Mouse (Mus musculus): ENCODE results near the gene Syne2. TPM values are rescaled to one million over a fixed set of nuclear protein-coding genes. Genes with fewer than 3 reads are reported as not detected.

Syne2 gene
- total RNA-seq, 2 experiments from 2014 or later: 21.1 to 22.0 TPM

DNA sequence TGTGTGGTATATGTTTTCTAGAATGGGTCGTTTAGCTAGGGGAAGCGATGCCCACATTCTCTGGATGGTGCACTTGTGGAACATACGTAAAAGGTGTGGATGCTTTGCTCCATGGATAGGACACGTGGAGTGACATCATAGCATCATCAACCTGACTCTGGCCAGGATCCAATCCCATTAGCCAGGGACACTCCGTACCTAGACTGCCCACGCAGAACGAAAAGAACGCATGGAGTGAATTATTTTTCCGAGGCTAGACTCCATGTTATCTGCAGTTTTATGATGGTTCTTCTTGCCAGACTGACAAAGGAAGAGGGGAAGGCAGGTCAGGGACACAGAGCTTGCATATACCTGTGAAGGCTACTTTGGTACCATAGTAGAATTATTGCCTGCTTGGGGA is 37.7 kb downstream of the Syne2 start:
- no peak for DNase-seq (ENCODE audit: extremely low spot score in 1 of 2, low spot score in 2 of 2)

GRCm38 (mm10) chr12:75856096-75856868 is 38.3 kb downstream of the Syne2 start:
- no peak for DNase-seq (ENCODE audit: extremely low spot score in 1 of 2, low spot score in 2 of 2)
- intact Hi-C loops (cut with DNase I): no loop called here

More for the DNA sequence above, 37.7 kb downstream of the Syne2 start:
- intact Hi-C loops (cut with DNase I): no loop called here

- DNase-seq (ENCODE audit: extremely low spot score in 1 of 2, low spot score in 2 of 2): no peak
- intact Hi-C loops (cut with DNase I): no loop called here
These were observed 42.0 kb downstream of the Syne2 start for GRCm38 (mm10) chr12:75859936-75860335.

DNA sequence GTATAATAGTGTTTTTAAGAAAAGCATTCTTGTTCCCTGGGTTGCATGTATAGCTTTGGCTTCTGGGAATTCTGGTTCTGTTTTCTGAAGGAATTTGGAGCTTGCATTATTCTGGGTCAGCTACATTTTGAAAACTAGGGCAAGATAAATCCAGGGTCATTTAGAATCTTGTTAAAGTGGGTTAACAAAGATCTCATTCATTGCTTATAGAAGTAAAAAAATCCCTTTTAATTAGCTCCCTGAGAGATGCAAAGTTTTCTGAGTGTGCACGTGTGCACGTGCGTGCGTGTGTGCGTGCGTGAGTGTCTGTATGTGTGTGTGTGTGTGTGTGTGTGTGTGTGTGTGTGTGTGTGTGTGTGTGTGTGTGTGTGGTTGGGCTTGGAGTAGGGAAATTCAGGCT is 42.9 kb downstream of the Syne2 start:
- intact Hi-C loops (cut with DNase I): no loop called here
- no peak for DNase-seq (ENCODE audit: extremely low spot score in 1 of 2, low spot score in 2 of 2)

DNA sequence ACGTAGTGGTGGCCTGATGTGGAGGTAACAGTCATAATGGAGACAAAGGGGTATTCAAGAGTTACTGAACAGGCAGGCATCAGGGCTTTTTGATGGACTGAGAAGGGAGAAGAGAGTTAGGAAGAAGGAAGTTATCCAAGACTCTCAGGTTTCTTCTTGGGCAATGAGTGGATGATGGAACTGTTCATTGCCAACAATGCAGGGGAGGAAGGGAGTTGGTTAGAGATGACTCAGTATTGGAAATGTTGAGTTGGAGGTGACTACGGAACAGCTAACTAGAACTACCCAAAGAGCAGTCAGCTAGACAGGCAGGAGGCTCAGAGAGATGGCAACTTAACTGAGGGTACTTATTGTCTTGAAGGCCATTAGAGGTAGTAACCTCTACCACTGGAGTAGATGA is 47.2 kb downstream of the Syne2 start:
- intact Hi-C loops (cut with DNase I): no loop called here
- no peak for DNase-seq (ENCODE audit: extremely low spot score in 1 of 2, low spot score in 2 of 2)

DNA sequence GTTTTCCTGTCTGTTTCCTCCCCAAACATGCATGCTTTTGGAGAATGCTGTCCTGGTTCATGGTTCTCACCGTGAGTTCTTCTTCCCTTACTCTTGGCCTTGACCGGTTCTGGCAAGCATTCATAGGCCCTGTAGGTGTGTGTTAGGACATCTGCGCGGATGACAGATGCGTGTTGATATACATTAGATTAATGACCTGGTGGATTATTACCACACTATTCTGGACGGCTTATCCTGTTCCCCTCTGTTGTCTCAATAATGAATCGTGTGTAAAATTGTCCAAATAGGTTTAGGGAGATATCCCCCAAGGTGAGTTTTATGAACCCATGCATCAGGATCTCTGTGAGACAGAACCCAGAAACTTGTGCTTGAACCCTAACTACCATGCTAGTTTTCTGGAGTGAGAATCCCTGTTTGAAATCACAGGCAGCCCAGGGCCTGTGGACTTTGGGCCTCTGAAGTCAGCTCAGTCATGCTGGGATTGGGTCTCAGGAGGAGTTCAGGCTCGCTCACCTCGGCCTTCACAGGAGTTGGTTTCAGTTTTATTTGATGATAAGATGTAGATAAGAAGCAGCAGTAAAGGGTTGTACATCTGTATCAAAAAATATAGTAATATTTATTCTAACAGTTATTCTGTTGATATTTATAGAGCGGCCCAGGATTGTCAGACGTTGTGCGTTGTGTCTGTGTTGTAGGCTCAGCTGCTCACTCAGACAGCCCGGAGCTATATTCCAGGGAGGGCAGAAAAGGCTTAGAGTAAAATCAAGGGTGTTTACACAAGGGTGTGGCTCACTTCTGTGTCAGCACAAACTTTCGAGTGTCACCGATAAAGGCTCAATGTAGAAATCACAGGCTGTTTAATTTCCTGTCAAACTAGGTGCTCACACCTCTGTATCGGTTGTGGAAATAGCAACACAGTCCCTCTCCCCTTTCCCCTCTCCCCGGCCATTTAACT is 48.8 kb downstream of the Syne2 start:
- intact Hi-C loops (cut with DNase I): no loop called here
- DNase-seq (ENCODE audit: extremely low spot score in 1 of 2, low spot score in 2 of 2): no peak

DNA sequence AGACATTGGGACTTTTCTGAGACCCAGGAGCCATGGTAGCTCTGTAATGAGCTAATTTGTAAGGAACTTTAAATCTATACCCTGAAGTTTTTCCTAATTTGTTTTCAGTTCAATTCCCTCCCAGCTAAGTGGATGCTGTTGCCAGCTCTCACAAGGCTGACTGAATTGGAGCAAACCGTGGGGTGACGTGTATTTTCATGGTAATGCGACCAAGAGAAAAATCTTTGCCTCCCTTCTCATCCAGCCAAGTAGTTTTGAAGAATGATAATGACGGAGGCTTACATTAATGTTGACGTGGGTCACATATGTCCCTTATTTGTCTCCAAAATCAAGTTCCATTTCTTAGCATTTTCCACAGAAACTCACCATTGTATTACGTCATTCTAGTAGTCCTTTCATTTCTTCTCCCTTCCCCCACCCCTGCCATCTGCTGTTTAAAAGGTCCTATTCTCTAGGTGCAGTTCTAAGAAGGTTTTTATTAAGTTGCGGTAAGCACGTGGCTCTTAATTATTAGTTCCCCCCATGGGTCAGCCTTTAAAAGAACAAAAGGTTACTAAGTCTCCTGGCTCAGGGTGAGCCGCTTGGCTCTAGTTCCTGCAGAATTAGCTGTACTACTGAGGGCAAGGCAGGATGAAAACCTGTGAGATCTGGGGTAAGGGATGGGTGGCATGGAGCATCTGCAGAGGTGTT is 55.8 kb downstream of the Syne2 start:
- no peak for DNase-seq (ENCODE audit: extremely low spot score in 1 of 2, low spot score in 2 of 2)
- intact Hi-C loops (cut with DNase I): no loop called here

- no peak for DNase-seq (ENCODE audit: extremely low spot score in 1 of 2, low spot score in 2 of 2)
- intact Hi-C loops (cut with DNase I): no loop called here
These were observed 56.5 kb downstream of the Syne2 start for GRCm38 (mm10) chr12:75874287-75874994.

DNA sequence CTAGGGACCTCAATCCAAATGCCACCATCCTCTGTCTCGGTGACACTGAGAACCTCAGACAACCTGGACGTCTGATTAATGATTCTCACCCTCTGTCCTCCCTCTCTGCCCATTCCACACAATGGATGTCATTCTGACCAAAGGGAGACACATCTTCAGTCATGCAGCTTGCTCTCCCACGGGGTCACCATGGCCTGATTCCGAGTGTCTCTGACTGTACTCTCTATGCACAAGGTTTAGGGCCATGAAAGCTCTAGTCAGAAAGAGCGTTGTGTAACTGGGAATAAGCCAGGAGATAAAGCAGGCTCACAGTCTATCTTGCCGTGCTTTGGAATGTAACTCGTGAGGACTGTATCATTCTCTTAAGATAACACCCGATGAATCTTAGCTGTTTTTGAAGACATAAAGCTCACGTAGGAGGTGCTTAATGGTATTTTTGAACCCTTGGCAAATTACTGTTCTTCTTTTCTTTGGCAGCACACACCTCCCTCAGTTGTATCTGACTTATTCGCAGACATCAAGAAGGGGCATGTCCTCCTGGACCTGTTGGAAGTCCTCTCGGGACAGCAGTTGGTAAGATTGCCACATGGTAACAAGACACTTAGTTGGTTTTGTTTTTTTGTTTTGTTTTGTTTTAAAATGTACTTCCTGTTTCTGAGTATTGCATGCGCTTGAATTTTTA is 61.8 kb downstream of the Syne2 start:
- intact Hi-C loops (cut with DNase I): no loop called here

GRCm38 (mm10) chr12:75881554-75881953 is 63.6 kb downstream of the Syne2 start:
- DNase-seq (ENCODE audit: extremely low spot score in 1 of 2, low spot score in 2 of 2): peak in 1 of 2 experiments; percentile 39
- intact Hi-C loops (cut with DNase I): no loop called here

More for the DNA sequence above, 61.8 kb downstream of the Syne2 start:
- no peak for DNase-seq (ENCODE audit: extremely low spot score in 1 of 2, low spot score in 2 of 2)

- no peak for DNase-seq (ENCODE audit: extremely low spot score in 1 of 2, low spot score in 2 of 2)
- intact Hi-C loops (cut with DNase I): no loop called here
These were observed 68.2 kb downstream of the Syne2 start for GRCm38 (mm10) chr12:75886161-75886560.

DNA sequence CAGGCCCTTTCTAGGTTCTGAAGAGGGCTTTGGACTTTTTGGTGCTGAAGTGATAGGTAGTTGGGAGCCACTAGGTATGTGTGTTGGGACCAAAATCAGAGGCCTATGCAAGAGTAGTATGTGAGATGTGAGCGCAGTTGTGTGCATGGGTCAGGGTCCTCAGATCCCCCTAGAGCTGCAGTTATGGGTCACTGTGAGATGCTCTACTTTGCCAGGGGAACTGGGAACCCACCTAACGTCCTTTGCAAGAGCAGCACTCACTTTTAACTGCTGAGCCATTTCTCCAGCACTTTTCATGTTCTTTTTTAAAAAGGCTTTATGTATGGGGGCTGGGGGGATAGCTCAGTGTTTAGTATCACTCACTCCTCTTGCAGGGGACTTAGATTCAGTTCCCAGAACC is 69.0 kb downstream of the Syne2 start:
- no peak for DNase-seq (ENCODE audit: extremely low spot score in 1 of 2, low spot score in 2 of 2)
- intact Hi-C loops (cut with DNase I): no loop called here

DNA sequence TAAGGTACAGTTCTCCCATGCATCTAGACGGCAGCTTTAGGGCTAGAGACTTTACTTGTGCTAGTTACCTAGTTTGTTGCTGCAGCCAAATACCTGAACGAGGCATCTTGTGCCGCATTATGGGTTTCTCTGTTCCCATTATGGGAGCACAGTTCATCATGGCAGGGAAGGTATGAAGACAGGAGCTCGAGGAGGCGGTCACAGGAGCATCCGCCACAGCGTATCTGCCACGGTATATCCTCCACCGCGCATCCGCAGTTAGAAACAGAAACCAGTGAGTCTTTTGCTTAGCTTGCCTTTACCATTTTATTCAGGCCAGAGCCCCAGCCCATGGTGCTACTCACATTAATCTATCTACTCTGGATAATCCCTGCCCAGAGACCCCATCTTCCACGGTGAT is 70.8 kb downstream of the Syne2 start:
- intact Hi-C loops (cut with DNase I): no loop called here
- DNase-seq (ENCODE audit: extremely low spot score in 1 of 2, low spot score in 2 of 2): no peak

GRCm38 (mm10) chr12:75891206-75891605 is 73.3 kb downstream of the Syne2 start:
- DNase-seq (ENCODE audit: extremely low spot score in 1 of 2, low spot score in 2 of 2): no peak
- intact Hi-C loops (cut with DNase I): loop anchor here (5.0 kb wide), 1 partner anchor 74 kb away; the partner anchor contains the start of gene Syne2

- DNase-seq (ENCODE audit: extremely low spot score in 1 of 2, low spot score in 2 of 2): no peak
- intact Hi-C loops (cut with DNase I): loop anchor here (5.0 kb wide), 1 partner anchor 76 kb away; the partner anchor contains the start of gene Syne2
These were observed 75.5 kb downstream of the Syne2 start for GRCm38 (mm10) chr12:75893392-75893791.

DNA sequence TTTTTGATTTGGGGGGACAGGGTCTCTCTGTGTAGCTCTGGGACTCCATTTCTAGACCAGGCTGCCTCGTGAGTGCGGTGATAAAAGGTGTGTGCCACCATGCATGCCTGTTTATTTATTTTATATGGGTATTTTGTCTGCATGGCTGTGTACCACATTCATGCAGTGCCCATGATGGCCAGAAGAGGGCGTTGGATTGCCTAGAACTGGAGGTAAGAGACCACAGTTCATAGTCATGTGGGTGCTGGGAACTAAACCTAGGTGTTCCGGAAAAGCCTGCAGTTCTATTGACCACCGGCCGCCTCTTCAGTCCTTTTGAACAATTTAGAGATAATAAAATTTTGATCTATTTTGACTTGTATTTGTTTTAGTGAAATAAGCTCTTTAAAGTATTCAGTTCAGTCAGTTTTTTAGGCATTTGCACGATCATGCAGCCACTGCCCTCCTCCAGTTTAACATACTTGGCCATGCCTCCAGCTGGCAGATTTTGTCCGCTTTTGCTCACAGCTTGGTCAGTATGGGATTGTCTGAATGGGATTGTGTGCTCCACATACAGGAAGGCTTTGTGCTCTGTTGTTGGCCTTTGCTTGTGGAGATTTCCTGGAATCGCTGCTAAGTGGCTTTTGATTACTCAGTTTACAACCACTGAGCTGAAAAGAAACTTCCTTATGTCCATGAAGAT is 76.5 kb downstream of the Syne2 start:
- intact Hi-C loops (cut with DNase I): loop anchor here (5.0 kb wide), 1 partner anchor 77 kb away; the partner anchor contains the start of gene Syne2
- DNase-seq (ENCODE audit: extremely low spot score in 1 of 2, low spot score in 2 of 2): no peak

DNA sequence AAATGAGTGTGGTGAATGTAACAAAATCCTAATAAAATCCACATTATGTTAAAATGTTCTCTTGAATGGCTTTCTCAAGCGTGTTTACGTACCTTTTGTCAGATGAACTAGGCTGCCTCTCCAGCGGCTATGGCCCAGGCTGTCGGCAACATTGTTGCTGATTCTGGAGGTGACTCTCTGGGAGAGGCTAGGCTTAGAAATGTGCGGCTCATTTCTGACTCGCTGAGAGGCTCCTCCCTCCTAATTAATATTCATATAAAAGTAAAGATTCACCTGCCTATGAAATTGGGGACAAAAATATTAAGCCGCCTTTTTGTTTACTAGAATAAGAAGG is 77.0 kb downstream of the Syne2 start:
- intact Hi-C loops (cut with DNase I): loop anchor here (5.0 kb wide), 1 partner anchor 78 kb away; the partner anchor contains the start of gene Syne2
- no peak for DNase-seq (ENCODE audit: extremely low spot score in 1 of 2, low spot score in 2 of 2)
